Mouse (Mus musculus) ES-E14 (cell line): ENCODE measurements around the gene Cmtr1.

Experiments used
- MAFK ChIP-seq: IDR thresholded peaks from 2 replicates; pipeline ENCODE4 v1.6.1; 2014; ENCODE audit warnings: mild to moderate bottlenecking, low read depth, low read length, inconsistent platforms; ENCODE audit not compliant: insufficient read depth
- ZC3H11A ChIP-seq: IDR thresholded peaks from 2 replicates; pipeline ENCODE4 v1.6.1; 2012; ENCODE audit warnings: low read depth, mild to moderate bottlenecking, inconsistent platforms, low read length, borderline replicate concordance
- ZNF384 ChIP-seq: IDR thresholded peaks from 2 replicates; pipeline ENCODE4 v1.6.1; 2012; ENCODE audit warnings: low read depth, low read length, inconsistent platforms

DNA sequence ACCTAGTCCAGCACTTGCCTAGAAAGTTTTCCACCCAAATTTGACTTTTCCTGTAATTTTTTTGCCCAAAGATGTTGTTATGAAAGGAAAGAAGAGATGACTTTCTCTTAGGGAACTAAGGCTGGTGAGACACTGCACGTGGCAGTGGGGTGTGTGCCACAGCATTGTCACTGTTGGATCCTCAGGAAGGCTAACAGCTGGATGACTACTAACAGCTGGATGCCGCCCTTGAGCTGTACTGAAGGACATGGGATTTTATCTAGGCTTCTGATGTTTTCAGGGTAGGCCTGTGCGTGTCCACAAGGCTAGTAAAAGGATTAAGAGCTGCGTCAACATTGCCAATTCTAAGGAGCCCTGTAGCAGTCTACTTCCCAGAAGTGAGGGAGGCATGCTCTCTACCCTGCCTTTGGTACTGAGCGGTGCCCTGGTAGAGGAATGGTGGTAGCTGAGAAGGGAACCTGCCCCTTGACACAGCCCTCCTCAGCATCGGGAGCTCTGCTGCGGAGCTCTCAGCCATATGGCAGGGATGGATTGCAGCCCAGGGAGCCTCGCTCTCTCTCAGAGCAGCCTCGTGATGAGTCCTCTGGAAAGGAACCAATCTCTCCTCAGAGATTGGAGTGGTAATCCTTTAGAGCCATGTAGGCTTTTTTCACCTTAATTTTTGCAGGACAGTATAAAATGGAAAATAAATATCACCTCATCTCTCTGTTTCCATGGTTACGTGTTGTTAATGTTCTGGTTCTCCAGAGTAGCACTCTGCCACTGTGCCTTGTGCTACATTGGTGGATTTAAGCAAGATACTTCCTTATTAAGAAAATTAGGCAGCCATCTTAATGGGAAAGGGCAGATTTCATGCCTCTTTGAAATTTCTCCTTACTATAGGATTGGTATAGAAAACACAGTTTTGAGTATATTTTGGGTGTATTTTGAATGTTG is 7.9 kb downstream of the Cmtr1 start:
- TF ChIP-seq ZNF384 (no peak), MAFK (no peak), ZC3H11A (no peak)
